Mouse (Mus musculus): ENCODE results near the gene Dnajc22.

The Dnajc22 gene

GRCm38 (mm10) chr15:99115065-99115423 lies 22.1 kb downstream of the Dnajc22 start:
- no peak for DNase-seq (ENCODE audit: low read depth)

DNA sequence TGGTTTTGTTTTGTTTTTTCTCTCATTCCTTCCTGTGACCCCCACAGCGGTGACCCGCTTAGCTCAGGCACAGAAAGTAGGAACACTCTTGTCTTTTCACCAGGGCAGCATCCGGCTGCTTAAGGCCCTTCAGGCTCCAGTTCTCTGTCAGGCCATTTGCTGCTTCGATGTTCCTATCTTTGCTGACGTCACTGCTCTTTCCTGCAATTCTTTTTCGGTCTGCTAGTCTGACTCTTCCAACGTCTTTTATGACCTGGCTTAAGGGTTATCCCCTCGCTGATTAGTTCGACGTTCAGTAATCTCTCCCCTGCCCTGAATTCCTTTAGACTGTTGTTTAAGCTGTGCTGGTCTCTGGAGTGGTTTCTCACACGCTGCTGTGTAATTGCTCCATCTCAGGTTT lies 23.6 kb downstream of the Dnajc22 start:
- DNase-seq (ENCODE audit: low read depth): no peak

- DNase-seq (ENCODE audit: low read depth): no peak
These were observed 27.8 kb downstream of the Dnajc22 start for GRCm38 (mm10) chr15:99120814-99121213.

DNA sequence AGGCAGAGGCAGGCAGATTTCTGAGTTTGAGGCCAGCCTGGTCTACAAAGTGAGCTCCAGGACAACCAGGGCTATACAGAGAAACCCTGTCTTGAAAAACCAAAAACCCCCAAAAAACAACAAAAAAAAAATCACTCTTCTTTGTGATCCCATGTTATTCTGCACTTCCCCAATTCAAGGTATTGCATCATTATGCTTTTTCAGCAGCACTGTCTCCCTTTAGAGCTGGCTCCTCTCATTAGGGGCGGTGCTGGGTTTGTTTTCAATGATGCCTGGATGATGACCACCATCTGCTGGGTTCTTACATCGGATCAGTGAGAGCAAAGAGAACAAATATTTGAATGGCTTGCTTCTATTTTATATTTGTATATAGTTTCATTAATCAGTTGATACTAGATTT lies 29.7 kb downstream of the Dnajc22 start:
- DNase-seq (ENCODE audit: low read depth): no peak

GRCm38 (mm10) chr15:99125711-99126080 lies 32.7 kb downstream of the Dnajc22 start, which contains the start of gene Spats2:
Gene Spats2, plus strand, starts transcription at chr15:99125916.
- no peak for DNase-seq (ENCODE audit: low read depth)

DNA sequence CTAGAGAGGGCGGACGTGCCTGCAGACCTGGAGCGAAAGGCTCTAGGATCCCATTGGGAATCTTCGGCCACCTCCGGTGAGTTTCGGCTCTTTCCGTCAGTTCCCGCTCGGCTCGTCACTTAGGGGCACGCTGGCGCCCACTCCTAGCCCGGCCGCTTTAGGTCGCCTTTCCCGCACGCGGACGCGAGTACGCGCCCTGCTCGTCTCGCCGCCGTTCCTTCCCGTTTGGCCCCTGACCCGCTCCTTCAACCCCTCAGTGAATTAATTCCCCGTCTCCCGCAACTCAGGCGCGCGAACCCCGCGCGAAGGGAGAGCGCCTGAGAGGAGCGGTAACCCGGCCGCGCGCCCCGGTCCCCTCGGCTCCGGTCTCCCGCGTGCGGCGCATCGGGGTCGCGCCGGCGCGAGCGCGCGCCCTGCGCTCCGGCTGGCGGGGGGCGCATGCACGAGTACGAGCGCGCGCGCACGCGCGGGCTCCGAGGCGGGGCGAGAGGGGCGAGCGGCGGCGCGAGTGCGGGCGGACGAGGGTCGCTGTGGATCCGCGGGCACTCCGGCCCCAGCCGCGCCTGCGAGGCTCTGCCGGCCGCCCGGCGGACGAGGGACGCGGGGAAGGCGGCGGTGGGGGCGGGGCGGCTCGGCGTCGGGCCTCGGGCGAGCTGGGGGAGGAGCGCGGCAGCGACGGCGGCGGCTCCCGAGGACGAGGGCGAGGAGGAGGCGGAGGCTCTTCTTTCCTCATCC lies 33.3 kb downstream of the Dnajc22 start:
- peak; percentile 54 for DNase-seq (ENCODE audit: low read depth)

DNA sequence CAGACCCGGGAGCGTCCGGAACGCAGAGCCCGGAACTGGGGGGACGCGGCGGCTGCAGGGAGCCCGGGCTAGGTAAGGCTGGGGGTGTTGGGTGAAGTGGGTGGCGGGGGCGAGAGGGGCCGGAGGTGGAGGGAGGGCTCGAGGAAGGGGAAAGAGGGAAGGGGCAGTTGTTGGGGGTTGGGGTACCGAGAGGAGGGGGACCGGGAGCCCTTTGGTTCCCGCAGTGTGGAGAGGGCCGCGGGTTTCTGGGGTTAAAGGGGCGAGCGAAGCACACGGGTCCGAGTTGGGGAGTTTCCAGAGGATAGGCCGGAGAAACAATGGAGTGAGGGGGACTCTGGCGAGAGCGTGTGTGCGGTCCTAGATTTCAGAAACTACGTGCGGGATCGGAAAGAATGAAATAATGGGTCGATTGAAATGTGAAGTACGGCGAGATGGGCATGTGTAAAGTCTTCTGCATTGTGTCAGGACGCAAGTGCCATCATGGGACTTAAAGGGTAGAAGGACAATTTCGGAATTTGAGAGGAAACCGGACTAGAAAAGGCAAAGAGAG lies 33.9 kb downstream of the Dnajc22 start:
- DNase-seq (ENCODE audit: low read depth): no peak

GRCm38 (mm10) chr15:99127851-99128522 lies 35.0 kb downstream of the Dnajc22 start:
- DNase-seq (ENCODE audit: low read depth): no peak

GRCm38 (mm10) chr15:99129441-99129840 lies 36.5 kb downstream of the Dnajc22 start:
- DNase-seq (ENCODE audit: low read depth): no peak

GRCm38 (mm10) chr15:99129956-99130910 lies 37.3 kb downstream of the Dnajc22 start:
- DNase-seq (ENCODE audit: low read depth): no peak

DNA sequence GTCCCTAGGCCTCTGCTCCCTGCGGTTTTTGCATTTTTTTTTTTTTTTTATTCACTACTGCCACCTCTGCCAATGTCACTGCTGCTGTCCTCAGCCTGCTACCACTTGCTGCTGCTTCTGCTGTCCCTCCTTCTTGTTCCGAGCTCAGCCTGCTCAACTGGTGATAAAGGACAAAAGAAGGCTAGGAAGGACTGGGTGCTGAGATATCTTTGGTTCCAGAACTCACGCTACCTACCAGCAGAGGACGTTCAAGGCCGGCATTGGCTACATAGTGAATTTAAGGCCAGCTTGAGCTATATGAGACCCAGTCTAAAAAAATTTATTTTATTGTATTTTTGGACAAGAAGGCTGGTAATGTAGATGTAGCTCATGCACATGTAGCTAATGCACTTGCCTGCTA lies 45.4 kb downstream of the Dnajc22 start:
- DNase-seq (ENCODE audit: low read depth): no peak

- DNase-seq (ENCODE audit: low read depth): no peak
These were observed 46.7 kb downstream of the Dnajc22 start for GRCm38 (mm10) chr15:99139669-99140068.

DNA sequence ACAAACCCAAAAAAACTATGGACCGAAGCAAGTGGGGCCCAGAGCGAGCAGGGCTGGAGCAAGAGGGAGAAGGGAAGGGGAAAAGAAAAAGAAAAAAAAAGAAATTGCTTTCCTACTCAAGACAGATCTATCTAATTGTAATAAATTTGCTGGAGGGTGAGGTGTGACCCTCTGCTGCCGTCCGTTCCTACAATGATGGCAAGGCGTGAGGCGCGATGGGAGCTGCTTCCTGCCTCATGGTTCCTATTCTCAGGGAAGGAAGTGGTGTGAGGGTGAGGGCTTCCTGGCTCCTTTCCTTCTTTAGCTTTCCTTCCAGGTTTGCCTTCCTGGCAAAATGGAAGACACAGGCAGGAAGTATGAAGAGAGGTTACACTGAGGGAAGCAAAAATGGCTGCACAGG lies 57.5 kb downstream of the Dnajc22 start:
- DNase-seq (ENCODE audit: low read depth): no peak

- DNase-seq (ENCODE audit: low read depth): no peak
These were observed 58.4 kb downstream of the Dnajc22 start for GRCm38 (mm10) chr15:99151324-99151723.

DNA sequence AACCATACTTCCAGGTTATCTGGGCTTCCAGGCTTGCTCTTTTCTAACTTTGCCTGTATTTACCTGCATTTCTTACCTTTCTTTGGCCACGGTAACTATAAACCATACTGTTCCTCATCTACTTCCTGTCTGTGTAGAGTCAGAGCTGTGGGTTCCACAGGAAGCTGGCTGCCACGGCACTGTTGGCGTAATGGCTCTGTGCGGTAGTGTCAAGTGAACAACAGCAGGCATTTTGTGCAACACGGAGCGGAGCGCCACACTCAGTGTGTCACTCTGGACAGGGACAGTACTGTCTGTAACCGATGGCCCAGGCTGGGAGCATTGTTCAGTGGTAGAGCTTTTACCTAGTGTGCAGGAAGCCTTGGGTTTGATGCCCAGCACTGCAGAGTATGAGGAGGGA lies 60.5 kb downstream of the Dnajc22 start:
- no peak for DNase-seq (ENCODE audit: low read depth)
